Mouse (Mus musculus) mesoderm, embryonic 11.5 days (tissue): Measurements from ENCODE around the gene Sdc3.

Experiments
- DNase-seq: peaks from one replicate; pipeline ENCODE4 v3.0.0-alpha.2; 2012; ENCODE audit warnings: low read depth, low spot score

Sdc3 gene

DNA sequence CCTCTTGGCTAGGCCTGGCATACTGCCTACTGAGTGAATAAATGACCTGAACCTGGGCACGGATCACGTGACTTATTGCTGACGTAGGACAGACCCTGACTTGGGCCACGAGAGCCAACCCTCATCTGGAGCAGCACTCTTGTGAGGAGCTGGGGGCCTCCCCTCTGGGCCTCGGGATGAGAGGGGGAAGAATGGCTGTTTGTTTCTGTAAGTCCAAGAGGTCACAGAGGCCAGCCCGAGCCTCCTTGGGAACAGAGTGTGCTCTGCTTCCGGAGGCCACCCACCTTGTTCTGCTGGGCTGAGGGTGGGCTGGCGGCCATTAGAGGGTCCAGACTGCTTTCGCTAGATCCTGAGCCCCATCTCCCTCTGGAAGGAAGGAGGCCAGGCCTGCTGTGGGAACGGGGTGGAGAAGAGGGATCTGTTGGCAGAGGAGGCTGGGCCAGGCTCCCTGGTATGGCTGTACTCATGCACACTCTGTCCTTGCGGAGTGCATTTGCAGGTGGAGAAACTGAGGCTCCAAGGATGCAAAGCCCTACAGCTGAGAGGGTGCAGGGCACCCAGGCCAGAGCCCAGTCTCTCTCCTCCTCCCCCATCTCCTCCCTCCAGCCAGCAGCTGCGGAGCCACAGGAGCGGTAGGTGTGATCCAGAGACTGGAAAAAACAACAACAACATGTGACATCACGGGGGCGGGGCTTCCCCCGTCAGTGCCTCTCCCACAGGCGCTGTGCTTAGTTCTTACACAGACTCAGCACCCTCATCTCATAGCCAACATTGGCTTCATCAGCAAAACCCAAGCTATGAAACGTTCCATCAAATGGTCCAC, 36.7 kb downstream of the Sdc3 start:
- peak; percentile 75 for DNase-seq

DNA sequence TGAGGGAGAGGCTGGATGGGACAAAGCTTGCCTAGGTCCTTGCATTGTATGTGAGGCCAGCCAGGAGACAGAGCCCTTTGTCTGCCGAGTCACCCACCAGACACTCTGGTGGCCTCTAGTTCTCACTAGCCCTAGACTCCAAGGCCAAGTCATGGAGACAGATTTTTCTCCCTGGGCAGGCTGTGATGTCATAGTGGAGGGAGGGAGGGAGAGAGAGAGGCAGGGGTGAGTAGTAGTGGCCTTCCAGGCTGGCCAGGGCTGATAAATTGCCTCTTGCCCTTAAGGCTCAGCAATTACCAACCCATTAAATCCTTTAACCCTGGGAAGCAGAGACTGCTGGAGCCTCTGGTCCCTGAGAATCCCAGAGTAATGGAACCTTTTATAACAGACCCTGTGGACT, 41.8 kb downstream of the Sdc3 start:
- peak; percentile 61 for DNase-seq

DNA sequence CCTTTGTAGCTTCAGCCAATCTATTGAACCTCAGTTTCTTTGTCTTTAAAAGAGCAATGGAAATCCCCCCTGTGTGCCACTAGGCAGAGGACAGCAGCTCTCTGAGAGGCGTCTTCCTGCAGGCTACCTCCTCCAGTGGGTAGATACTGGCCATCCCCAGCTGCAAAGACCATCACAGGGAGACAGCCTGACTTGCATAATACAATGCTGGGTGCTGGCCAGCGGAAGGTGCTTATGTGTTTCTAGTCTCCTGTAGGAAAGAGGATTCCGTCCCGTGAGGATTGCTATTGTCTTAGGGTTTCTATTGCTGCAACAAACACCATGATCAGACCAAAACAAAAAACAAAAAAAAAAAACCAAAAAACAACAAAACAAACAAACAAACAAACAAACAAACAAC, 43.2 kb downstream of the Sdc3 start:
- DNase-seq, result no peak

DNA sequence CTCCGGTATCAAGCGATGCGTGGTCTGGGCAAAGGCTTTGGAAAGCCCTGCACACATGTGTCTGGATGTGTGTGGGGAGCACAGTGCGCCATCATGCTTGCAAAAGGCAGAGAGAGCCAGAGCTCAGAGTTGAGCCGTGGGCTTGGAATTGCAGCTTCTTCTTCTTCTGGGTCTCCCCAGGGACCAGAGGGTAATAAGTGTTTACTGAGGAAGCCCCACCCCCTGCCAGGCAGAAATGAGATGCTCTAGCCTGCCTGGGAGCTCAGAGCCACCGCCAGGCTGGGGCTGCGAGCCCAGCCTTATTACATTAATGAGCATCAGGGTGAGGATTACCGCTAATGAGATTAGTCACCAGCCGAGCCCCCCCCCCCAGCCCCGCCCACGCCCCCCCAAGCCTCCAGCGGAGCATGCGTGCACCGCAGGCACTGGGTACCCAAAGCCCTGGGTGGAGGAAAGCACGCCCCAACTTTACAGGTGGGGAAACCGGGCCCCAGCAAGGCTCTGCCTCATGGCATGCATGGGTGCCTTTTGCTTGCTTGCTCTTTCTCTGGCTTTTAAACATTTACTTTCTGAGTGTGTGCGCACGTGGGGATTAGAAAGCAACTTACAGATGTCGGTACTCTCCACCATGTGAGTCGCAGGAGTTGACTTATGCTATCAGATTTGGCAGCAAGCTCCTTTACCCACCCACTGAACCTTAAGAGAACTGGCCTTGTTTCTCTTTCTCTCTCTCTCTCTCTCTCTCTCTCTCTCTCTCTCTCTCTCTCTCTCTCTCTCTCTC, 44.1 kb downstream of the Sdc3 start:
- DNase-seq, result peak; percentile 49

DNA sequence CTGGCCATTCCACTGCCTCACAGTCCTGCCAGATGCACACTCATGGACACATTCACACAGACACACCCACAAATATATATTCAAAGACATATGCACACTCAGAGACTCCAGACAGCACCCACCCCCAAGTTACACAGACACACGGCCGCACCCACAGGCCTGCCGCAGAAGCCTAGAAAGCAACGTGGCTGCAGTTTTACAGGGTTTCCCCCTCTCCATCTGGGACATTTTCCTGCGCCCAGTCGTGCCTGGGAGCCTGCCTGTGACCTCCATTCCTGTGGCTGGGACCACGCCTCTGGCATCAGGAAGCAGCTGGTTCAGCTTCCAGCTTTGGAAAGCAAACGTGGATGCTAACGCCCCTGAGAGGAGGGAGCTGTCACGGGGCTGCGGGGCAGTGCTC, 46.2 kb downstream of the Sdc3 start:
- DNase-seq, result no peak

DNA sequence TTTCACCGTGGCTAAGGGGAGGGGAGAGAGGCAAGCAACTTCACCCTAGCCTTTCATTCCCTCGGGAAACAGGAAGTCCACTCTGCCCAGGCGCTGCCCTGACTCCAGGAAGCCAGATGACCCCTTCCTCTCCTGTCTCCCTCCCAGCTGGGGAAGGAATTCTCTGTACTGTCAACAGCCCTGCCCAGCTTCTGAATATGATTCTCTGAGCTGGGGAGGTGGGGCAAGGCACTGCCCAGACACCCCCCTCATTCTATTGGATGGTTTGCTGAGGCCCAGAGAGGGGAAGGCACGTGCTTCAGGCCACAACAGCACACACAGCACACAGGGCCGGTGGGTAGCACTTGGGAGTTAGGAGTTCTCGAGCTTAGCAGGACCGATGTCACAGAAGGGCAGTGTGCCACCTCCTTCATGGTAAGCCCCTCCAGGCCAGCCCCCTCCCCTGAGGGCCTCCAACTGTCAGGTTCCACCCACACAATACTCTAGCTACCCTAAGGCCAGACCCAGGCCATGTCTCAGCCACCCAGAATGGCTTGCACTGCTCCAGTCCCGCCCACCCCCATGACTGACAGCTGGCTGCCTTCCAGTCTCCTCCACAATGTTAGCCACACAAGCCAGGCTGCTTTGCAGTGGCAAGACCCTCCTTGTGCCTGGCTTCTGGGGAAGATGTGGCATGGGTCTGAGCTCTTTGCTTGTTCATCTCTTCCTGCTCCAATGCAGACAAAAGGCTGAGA, 48.9 kb downstream of the Sdc3 start:
- peak; percentile 34 for DNase-seq

DNA sequence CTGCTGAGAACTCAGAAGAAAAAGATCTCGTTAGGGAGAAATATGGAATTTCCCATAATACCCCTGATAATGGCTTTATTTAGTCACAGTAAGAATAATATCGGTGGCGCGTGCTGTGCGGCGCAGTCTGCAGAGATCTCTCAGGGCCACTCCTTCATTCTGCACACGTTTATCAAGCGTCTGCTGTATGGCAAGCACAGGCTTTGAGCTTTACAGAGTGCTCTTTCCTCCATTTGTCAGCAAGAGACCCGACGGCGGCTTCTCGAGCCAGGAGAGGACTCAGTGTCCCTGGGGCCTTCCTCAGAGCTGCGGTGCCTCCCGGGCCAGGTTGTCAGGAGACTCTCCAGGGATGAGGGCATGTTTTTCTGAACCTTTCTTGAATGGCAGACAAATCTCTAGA, 56.5 kb downstream of the Sdc3 start:
- no peak for DNase-seq

DNA sequence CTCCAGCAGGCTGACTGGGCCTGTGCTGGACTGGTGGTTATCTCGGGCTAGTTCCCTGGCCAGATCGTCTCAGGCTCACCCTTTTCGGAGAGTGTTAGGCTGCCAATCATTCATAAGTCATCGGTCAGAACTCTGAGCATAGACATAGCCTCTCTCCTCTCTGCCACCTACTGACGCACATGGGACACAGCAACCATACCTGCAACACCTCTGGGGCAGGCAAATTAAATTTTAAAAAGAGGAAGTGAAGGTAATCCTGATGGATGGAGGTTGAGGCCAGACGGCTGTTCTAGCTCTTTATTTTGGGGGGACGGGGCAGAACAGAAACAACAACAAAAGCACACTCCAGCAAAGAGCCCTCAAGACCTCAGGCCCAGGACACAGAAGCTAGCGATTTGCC, 65.3 kb downstream of the Sdc3 start:
- DNase-seq, result no peak

DNA sequence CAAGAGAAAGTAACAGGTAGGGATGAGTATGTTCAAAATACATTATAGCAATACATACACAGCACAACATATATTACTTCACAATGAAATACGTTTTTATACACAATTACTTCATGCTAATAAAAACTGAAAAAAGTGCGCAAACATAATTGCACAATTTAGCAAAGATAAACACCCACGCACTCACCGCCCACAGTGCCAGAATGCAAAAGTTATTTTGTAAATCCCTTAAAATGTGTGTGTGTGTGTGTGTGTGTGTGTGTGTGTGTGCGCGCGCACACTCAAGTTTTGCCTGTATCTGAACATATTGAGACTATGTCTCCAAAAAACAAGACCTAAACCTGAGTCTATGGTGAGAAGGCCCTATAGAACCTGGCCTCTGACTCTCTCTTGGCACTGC, 66.5 kb downstream of the Sdc3 start:
- DNase-seq, result no peak

DNA sequence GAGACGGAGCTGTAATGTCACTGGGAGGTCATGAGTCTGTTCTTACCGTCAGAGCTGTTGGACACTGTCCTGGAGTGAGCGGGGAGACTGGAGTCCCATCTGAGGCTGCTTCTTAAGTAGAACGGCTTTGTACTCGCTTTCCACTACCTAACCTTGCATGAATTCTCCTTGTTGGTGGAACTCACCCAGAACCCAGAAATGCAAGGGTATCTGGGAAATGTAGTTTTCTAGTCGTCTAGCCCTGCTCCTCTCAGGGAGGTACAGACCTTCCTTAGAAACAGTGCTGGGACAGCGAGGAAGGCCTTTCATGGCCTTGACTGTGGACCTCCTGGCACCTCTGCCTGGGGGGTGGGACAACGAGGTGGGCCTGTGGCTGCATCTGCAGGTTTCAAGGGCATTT, 67.1 kb downstream of the Sdc3 start:
- DNase-seq, result no peak

DNA sequence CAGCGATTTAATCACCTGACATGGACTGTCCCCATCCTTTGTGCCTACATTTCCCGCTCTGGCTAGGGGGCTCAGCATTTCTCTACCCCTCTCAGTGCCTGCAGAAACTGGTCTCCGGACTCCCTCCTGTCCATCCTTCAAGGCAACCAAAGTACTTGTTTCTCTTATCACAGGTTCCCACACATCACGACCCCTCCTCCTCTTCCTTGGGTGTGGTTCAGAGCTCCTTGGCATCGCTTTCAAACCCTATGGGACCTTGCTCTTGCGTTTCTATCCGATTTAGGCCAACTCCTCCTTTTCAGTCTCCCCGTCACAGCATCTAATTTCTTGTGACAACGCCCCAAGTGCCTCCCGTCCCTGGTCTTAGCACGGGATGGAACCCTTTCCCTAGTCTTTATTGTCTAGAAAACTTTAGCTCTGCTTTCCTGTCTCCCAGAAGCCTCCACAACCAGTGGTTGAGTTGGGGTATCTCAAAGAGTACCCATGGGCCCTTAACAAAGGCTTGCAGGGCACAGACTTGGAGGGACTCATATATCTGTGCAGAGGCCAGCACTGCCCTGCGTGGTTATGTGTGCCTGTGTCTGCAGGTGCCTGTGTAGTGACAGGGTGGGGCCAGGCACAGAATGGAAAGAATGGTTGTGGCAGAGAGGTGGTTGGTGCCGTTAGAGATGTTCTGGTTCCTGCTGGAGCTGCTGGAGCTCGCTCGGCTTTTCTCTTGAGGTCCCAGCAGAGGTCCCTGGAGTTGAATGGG, 68.7 kb downstream of the Sdc3 start:
- no peak for DNase-seq

DNA sequence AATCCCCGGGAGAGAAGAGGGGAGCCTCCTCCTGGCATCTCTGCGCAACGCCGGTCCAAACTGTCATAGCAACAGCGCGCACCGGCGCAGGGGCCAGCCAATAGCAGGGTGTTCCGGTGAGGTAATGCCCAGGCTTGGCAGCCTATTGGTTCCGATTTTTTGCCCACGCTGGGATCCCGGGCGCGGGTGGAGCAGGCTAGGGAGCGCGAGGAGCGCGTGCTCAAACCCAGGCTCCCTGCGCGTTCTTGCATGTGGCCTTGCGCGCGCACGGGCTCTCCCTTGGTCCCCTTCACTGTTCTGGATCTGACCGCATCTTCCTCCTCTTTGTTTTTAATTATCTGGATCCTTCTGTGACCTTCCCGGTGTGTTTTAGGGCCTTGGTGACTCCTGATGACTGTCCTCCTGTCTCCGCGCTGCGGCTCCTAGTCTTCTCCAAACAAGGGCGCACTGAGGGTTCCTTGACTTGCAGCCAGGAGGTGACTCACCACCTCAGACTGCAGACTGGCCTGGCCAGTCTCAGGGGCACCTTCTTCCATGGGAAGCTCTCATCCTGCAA, 69.4 kb downstream of the Sdc3 start:
- DNase-seq, result peak; percentile 62

DNA sequence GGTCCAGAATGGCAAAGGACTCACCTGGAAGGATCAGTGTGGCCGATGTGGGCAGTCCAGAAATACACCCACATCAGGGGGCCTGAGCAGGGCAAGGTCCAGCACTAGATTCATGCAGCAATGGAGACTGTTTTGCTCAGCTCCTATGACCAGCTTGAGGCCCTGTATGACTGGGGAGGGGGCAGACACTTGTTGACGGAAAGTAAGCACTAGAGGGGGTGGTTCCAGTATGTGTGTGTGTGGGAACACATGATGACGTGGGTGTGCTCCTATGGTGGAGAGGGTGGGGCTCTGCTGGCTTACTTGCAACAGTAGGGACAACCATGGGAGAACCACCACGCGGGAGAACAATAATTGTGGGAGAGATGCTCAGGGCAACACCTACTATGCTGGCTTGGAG, 70.2 kb downstream of the Sdc3 start:
- DNase-seq, result no peak

DNA sequence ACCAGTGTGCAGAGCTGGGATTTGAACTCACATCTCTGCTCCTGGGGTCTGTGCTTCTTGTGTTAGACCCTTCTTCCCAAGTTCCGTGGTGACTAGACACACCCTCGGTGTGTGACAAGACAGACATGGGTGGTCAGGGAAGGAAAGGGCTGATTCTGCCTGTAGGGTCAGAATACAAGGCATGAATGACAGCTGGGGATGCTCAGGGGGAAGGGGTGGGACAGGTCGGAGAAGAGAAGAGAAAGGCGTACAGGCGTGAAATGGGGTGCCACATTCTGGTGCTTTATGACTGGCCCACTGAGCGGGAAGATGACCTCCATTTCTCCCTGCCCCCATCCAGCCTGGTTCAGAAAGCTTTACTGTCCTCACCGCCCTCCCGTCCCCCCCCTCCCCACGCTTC, 73.1 kb downstream of the Sdc3 start:
- no peak for DNase-seq

DNA sequence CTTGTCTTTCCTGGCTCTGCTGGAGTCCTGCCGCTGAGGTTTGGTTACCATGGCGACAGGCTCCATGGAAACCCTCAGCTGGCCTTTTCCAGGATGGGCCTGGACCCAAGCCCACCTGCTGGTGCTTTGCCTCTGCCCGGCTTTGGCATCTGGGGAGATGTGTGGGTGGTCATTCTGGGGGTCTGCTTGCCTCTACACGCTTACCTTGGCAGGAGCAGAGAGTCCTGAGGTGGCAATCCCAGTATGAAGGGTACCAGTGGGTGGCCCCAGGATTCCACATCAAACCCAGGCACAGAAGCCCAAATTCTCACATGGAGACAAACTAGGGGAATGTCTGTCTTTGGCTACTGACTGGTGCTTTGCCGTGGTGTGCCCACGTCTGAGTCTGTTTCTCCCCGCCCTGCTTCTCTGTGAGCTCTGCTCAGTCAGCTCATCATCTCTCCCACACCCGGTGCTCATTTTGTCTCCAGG, 73.6 kb downstream of the Sdc3 start:
- DNase-seq, result peak; percentile 89

DNA sequence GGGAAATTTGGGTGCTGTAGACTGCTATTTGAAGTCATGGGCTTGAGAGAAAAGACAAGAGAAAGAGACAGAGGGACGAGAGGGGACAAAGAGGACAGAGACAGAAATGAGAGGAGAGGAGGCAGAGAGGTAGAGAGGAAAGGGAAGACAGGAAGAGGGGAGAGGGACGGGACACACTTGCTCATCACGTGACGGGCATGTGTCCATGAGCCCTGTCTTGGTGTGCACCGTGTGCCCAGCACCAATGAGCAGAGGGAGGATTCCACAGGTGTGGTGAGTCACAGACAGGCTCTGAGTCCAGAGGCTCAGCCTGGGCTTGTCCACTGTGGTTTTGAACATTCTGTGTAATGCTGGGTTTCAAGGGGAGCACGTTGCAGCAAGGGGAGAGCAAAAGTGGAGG, 75.6 kb downstream of the Sdc3 start:
- DNase-seq, result no peak

DNA sequence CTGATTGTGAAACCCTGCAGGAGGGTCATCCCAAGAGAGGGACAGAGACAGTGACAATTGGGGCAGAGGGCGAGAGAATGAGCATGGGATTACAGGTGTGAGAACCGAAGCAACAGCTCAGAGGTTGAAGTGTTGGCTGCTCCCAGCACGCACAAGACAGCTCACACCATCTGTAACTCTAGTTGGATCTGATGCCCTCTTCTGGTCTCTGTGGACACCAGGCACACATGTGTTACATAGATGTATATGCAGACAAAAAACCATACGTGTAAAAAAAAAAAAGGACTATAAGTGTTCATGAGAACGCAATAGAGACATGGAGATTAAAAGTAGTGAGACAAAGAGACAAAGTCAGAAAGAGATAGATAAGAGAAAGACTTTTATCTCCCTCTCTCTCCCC, 76.5 kb downstream of the Sdc3 start:
- no peak for DNase-seq

DNA sequence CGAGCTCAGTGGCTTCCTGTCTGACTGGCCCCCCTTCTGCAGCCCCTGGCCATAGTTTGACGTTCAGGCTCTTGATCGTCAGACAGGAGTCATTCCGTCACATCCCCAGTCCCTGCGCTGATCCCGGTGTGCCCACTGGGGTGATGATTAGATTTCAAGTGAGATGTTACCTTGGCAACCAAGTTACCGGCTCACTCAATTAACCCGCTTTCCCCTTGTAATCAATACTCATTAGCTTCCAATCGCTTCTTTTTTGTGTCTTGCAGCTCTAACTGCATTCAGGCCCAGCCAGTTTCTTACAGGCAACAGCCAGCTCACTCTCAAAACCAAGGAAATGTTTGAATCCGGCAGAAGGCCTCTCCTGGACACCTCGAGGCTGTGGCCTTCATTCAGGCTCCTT, 80.1 kb downstream of the Sdc3 start:
- DNase-seq, result no peak

DNA sequence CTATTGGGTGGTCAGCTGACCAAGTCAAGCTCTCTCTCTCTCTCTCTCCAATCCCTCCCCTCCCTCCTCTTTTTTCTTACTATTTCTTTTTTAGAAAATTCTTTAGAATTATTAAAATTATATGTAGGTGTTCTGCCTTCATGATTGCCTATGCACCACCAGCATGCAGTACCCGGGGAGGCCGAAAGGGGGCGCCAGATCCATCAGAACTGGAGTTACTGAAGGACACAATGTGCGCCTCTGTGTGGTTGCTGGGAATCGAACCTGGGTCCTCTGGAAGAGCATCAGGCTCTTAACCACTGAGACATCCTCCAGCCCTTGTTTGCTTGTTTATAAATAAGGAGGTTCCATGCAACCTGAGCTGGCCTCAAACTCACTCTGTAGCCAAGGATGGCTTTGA, 81.1 kb downstream of the Sdc3 start:
- no peak for DNase-seq

DNA sequence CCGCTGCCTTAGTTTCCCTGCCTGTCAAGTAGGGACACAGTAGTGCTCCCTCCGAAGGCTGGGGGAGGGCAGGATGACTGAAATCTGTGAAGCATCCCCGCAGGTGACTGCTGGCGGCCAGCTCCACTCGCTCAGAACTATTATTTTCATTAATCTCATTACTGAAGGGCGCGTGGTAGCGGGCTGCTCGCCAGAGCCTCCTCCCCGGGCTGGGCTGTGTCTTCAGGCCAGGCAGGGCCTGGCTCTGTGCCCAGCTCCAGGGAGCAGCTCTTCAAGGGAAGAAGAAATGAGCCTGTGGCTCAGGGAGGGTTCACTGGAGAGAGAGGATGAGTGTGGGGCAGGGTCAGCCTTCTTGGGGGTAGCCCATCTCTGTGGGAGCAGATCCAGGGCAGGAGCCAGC, 82.3 kb downstream of the Sdc3 start:
- no peak for DNase-seq
